Mouse (Mus musculus) MEL (cell line): Measurements from ENCODE around the gene Atg14. TPM values are rescaled to one million over a fixed set of nuclear protein-coding genes. Genes with fewer than 3 reads are reported as not detected.
A peak's percentile ranks its signal among the peaks of the same experiment; 100 is the strongest.

Source experiments
- DNase-seq: peaks from one replicate; pipeline ENCODE4 v3.0.0; 2011; ENCODE audit warnings: low read depth, low spot score
- H3K27ac ChIP-seq: 2 replicates; pipeline ENCODE4 v1.5.1; 2012; ENCODE audit warnings: low read depth, mild to moderate bottlenecking, control low read depth, low read length, moderate library complexity; ENCODE audit not compliant: control insufficient read depth
- H3K27me3 ChIP-seq, 2 experiments: fragments of 150-350 bp in 1 of 2; sonication (generic) in 1 of 2; 2 replicates each; pipeline ENCODE4 v1.6.1; 2012; ENCODE audit warnings: low read length in 2 of 2, mild to moderate bottlenecking in 2 of 2, improper control_type of control experiment in 1 of 2, moderate library complexity in 1 of 2; ENCODE audit not compliant: insufficient read depth in 2 of 2, control insufficient read depth in 1 of 2
- H3K36me3 ChIP-seq, 2 experiments: 2 replicates each; pipeline ENCODE4 v1.6.1; 2012 to 2014; ENCODE audit warnings: low read length in 2 of 2, improper control_type of control experiment in 1 of 2, inconsistent platforms in 1 of 2, mild to moderate bottlenecking in 1 of 2; ENCODE audit not compliant: insufficient read depth in 2 of 2, control insufficient read depth in 1 of 2
- H3K4me1 ChIP-seq, 2 experiments: fragments of 150-350 bp in 1 of 2; sonication (generic) in 1 of 2; 2 replicates each; pipeline ENCODE4 v1.6.1; 2012; ENCODE audit warnings: low read length in 2 of 2, improper control_type of control experiment in 1 of 2, mild to moderate bottlenecking in 1 of 2; ENCODE audit not compliant: insufficient read depth in 2 of 2, control insufficient read depth in 1 of 2
- H3K4me3 ChIP-seq, 2 experiments: fragments of 150-350 bp in 1 of 2; sonication (generic) in 1 of 2; 2 replicates each; pipeline ENCODE4 v1.5.1; 2012; ENCODE audit warnings: low read depth in 2 of 2, low read length in 2 of 2, mild to moderate bottlenecking in 2 of 2, moderate library complexity in 2 of 2, control low read depth in 1 of 2, improper control_type of control experiment in 1 of 2; ENCODE audit not compliant: control insufficient read depth in 1 of 2, insufficient read depth in 1 of 2
- H3K79me2 ChIP-seq: 2 replicates; pipeline ENCODE4 v1.6.1; 2012; ENCODE audit warnings: mild to moderate bottlenecking, low read length, moderate library complexity; ENCODE audit not compliant: control insufficient read depth, poor library complexity, insufficient read depth
- H3K9ac ChIP-seq: 2 replicates; pipeline ENCODE4 v1.6.1; 2012; ENCODE audit warnings: low read depth, mild to moderate bottlenecking, control low read depth, low read length, moderate library complexity; ENCODE audit not compliant: control insufficient read depth, poor library complexity, severe bottlenecking
- H3K9me3 ChIP-seq: fragments of 150-350 bp; sonication (generic); replicated peaks from 2 replicates; pipeline ENCODE4 v1.6.1; 2012; ENCODE audit warnings: mild to moderate bottlenecking, low read length, improper control_type of control experiment, moderate library complexity; ENCODE audit not compliant: insufficient read depth
- BHLHE40 ChIP-seq: IDR thresholded peaks from 2 replicates; pipeline ENCODE4 v1.6.1; 2012; ENCODE audit warnings: low read depth, mild to moderate bottlenecking, inconsistent platforms, low read length, improper control_type of control experiment, borderline replicate concordance
- CHD1 ChIP-seq: IDR thresholded peaks from 2 replicates; pipeline ENCODE4 v1.6.1; 2012; ENCODE audit warnings: low read depth, mild to moderate bottlenecking, inconsistent platforms, low read length, improper control_type of control experiment
- CHD2 ChIP-seq: IDR thresholded peaks from 2 replicates; pipeline ENCODE4 v1.6.1; 2011; ENCODE audit warnings: low read length, improper control_type of control experiment
- CTCF ChIP-seq, 3 experiments: IDR thresholded peaks in 2 of 3; conservative IDR thresholded peaks in 1 of 3; 2 replicates each; pipeline ENCODE4 v1.5.1; 2011 to 2012; ENCODE audit warnings: low read length in 3 of 3, low read depth in 2 of 3, mild to moderate bottlenecking in 2 of 3, improper control_type of control experiment in 1 of 3, inconsistent platforms in 1 of 3, mixed read lengths in 1 of 3, moderate library complexity in 1 of 3; ENCODE audit not compliant: control insufficient read depth in 1 of 3, insufficient read depth in 1 of 3, poor library complexity in 1 of 3, severe bottlenecking in 1 of 3
- ELF1 ChIP-seq: IDR thresholded peaks from 2 replicates; pipeline ENCODE4 v1.6.1; 2014; ENCODE audit warnings: low read depth, mild to moderate bottlenecking, inconsistent platforms, low read length, improper control_type of control experiment, moderate library complexity
- EP300 ChIP-seq, 2 experiments: IDR thresholded peaks; 2 replicates each; pipeline ENCODE4 v1.6.1; 2011; ENCODE audit warnings: improper control_type of control experiment in 2 of 2, low read length in 2 of 2, low read depth in 1 of 2, mild to moderate bottlenecking in 1 of 2
- ETS1 ChIP-seq: IDR thresholded peaks from 2 replicates; pipeline ENCODE4 v1.6.1; 2012; ENCODE audit warnings: low read depth, mild to moderate bottlenecking, inconsistent platforms, low read length, improper control_type of control experiment, moderate library complexity
- GABPA ChIP-seq: IDR thresholded peaks from 2 replicates; pipeline ENCODE4 v1.6.1; 2012; ENCODE audit warnings: low read depth, mild to moderate bottlenecking, inconsistent platforms, low read length, improper control_type of control experiment, moderate library complexity
- JUND ChIP-seq: IDR thresholded peaks from 2 replicates; pipeline ENCODE4 v1.6.1; 2011; ENCODE audit warnings: low read depth, mild to moderate bottlenecking, improper control_type of control experiment, low read length
- KAT2A ChIP-seq: conservative IDR thresholded peaks from 2 replicates; pipeline ENCODE4 v1.6.1; 2012; ENCODE audit warnings: low read depth, low read length, improper control_type of control experiment, inconsistent platforms
- MAFK ChIP-seq: IDR thresholded peaks from 2 replicates; pipeline ENCODE4 v1.6.1; 2011; ENCODE audit warnings: low read depth, mild to moderate bottlenecking, low read length, improper control_type of control experiment, borderline replicate concordance
- MAX ChIP-seq: IDR thresholded peaks from 2 replicates; pipeline ENCODE4 v1.6.1; 2011; ENCODE audit warnings: low read length, improper control_type of control experiment
- MYB ChIP-seq: IDR thresholded peaks from 2 replicates; pipeline ENCODE4 v1.6.1; 2011; ENCODE audit warnings: mild to moderate bottlenecking, low read depth, low read length, improper control_type of control experiment
- MYC ChIP-seq: IDR thresholded peaks from 2 replicates; pipeline ENCODE4 v1.6.1; 2011; ENCODE audit warnings: low read depth, mild to moderate bottlenecking, low read length, improper control_type of control experiment, moderate library complexity
- NRF1 ChIP-seq: IDR thresholded peaks from 2 replicates; pipeline ENCODE4 v1.6.1; 2014; ENCODE audit warnings: low read depth, mild to moderate bottlenecking, inconsistent platforms, low read length, improper control_type of control experiment, moderate library complexity; ENCODE audit not compliant: poor library complexity, insufficient read depth, severe bottlenecking
- POLR2AphosphoS5 ChIP-seq: IDR thresholded peaks from 2 replicates; pipeline ENCODE4 v1.6.1; 2012; ENCODE audit warnings: low read depth, borderline replicate concordance, mild to moderate bottlenecking, inconsistent platforms, low read length, moderate library complexity, mixed read lengths
- RAD21 ChIP-seq: IDR thresholded peaks from 2 replicates; pipeline ENCODE4 v1.6.1; 2011; ENCODE audit warnings: mild to moderate bottlenecking, low read depth, low read length, improper control_type of control experiment
- RCOR1 ChIP-seq: IDR thresholded peaks from 2 replicates; pipeline ENCODE4 v1.6.1; 2012; ENCODE audit warnings: low read depth, mild to moderate bottlenecking, inconsistent platforms, low read length, improper control_type of control experiment
- SIN3A ChIP-seq: IDR thresholded peaks from 2 replicates; pipeline ENCODE4 v1.6.1; 2012; ENCODE audit warnings: low read length, improper control_type of control experiment, inconsistent platforms
- SMC3 ChIP-seq: IDR thresholded peaks from 2 replicates; pipeline ENCODE4 v1.6.1; 2011; ENCODE audit warnings: low read depth, low read length, improper control_type of control experiment
- TAL1 ChIP-seq: IDR thresholded peaks from 2 replicates; pipeline ENCODE4 v1.6.1; 2012; ENCODE audit warnings: mild to moderate bottlenecking, inconsistent platforms, low read length, moderate library complexity, mixed read lengths
- TCF12 ChIP-seq: IDR thresholded peaks from 2 replicates; pipeline ENCODE4 v1.6.1; 2014; ENCODE audit warnings: low read depth, mild to moderate bottlenecking, inconsistent platforms, low read length, improper control_type of control experiment, moderate library complexity
- UBTF ChIP-seq: IDR thresholded peaks from 2 replicates; pipeline ENCODE4 v1.6.1; 2012; ENCODE audit warnings: low read depth, mild to moderate bottlenecking, inconsistent platforms, low read length, improper control_type of control experiment, moderate library complexity, borderline replicate concordance; ENCODE audit not compliant: insufficient read depth
- USF1 ChIP-seq: IDR thresholded peaks from 2 replicates; pipeline ENCODE4 v1.6.1; 2014; ENCODE audit warnings: low read depth, mild to moderate bottlenecking, inconsistent platforms, low read length, improper control_type of control experiment, moderate library complexity
- USF2 ChIP-seq, 2 experiments: IDR thresholded peaks; 2 replicates each; pipeline ENCODE4 v1.6.1; 2011 to 2012; ENCODE audit warnings: improper control_type of control experiment in 2 of 2, low read length in 2 of 2, borderline replicate concordance in 1 of 2, inconsistent platforms in 1 of 2, low read depth in 1 of 2, mild to moderate bottlenecking in 1 of 2; ENCODE audit not compliant: insufficient read depth in 1 of 2
- ZC3H11A ChIP-seq: IDR thresholded peaks from 2 replicates; pipeline ENCODE4 v1.6.1; 2012; ENCODE audit warnings: low read depth, mild to moderate bottlenecking, inconsistent platforms, low read length, improper control_type of control experiment
- ZKSCAN1 ChIP-seq: IDR thresholded peaks from 2 replicates; pipeline ENCODE4 v1.6.1; 2012; ENCODE audit warnings: low read depth, mild to moderate bottlenecking, inconsistent platforms, low read length, improper control_type of control experiment, moderate library complexity
- ZNF384 ChIP-seq: IDR thresholded peaks from 2 replicates; pipeline ENCODE4 v1.6.1; 2012; ENCODE audit warnings: low read depth, mild to moderate bottlenecking, inconsistent platforms, low read length, improper control_type of control experiment
- polyA plus RNA-seq, 2 experiments: library from polyadenylated mRNA; stranded (reverse) in 1 of 2; unstranded in 1 of 2; fragments of >175 nt in 1 of 2; fragments of >200 nt in 1 of 2; gene quantifications; 2 replicates each; pipeline versions ENCODE4 v1.2.1 to v1.2.4; 2012; ENCODE audit warnings: low replicate concordance in 2 of 2, low read depth in 1 of 2; ENCODE audit not compliant: insufficient read length in 2 of 2, insufficient read depth in 1 of 2, missing spikeins in 1 of 2
- total RNA-seq: library from RNA; depleted of rRNA; stranded (reverse); fragments of 300-350 nt; gene quantifications from 2 replicates; pipeline ENCODE4 v1.2.3, GENCODE M21; 2012

The Atg14 gene
- total and polyA plus RNA-seq, 3 experiments, result 3.1 to 5.7 TPM; not detected in 1

DNA sequence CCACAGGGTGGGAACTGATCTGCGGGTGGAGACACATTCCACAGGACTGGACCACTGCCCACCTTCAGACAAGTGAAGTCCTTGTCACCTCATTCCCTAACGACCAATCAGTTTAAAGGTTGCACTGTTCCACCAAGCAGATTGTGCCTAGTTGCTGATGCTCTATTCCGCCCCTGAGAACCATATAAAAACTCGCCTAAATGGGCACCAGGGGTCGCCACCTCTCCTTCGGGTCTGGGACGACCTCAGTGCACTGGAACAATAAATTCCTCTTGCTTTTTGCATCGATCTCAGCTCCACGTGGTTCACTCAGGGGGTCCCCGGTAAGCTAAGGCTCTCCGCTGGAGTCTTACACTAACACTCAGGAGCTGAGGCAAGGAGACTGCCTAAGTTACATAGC is 4.3 kb upstream of the Atg14 start:
- TF ChIP-seq SMC3 (peak; percentile 65), RAD21 (peak; percentile 49), ZC3H11A (0 out of 2 replicates have a peak, but pooled peaks have one; percentile 28), CTCF (IDR thresholded peaks at IDR 0.05 in 2 of 3, conservative IDR thresholded peaks at IDR 0.05 in 1 of 3; ENCODE audit: control insufficient read depth in 1 of 3, insufficient read depth in 1 of 3, low read depth in 2 of 3, low read length in 3 of 3, poor library complexity in 1 of 3, severe bottlenecking in 1 of 3) (peak in 2 of 3 experiments; percentile 51 to 63; a peak in 5 of 6 replicates), KAT2A (no peak), UBTF (no peak), USF1 (no peak)
- H3K27ac ChIP-seq, result no peak overlapping the region
- H3K27me3 ChIP-seq, result no peaks in the 10 kb centered on the region; a peak in 1 of 4 replicates
- no peaks in the 10 kb centered on the region for H3K36me3 ChIP-seq
- no peak overlapping the region for H3K9ac ChIP-seq
- no peaks in the 10 kb centered on the region for H3K79me2 ChIP-seq
- no peak overlapping the region for H3K4me3 ChIP-seq
- H3K4me1 ChIP-seq, result no peaks in the 10 kb centered on the region
- H3K9me3 ChIP-seq, result no peaks in the 10 kb centered on the region
- peak; percentile 59 for DNase-seq

DNA sequence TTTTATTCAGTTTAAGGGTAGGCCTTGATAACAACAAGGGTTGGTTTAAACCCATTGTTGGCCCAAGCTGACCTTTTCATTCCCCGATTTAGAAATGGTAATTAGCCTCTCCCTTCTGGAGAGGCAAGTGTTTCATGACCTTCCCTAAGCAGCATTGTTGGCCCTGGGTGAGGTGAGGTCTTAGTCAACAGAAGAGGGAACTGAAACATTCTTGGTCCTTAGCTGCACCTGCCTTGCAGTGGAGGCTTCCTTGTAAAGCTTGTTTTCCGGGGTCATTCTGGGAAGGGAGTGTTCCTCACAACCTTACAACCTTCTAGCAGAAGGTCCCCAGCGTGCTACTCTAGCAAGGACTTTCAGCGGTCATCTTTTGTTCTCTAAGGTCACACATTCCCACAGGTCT is 2.3 kb upstream of the Atg14 start:
- H3K9me3 ChIP-seq, result no peaks in the 10 kb centered on the region
- DNase-seq, result no peak

DNA sequence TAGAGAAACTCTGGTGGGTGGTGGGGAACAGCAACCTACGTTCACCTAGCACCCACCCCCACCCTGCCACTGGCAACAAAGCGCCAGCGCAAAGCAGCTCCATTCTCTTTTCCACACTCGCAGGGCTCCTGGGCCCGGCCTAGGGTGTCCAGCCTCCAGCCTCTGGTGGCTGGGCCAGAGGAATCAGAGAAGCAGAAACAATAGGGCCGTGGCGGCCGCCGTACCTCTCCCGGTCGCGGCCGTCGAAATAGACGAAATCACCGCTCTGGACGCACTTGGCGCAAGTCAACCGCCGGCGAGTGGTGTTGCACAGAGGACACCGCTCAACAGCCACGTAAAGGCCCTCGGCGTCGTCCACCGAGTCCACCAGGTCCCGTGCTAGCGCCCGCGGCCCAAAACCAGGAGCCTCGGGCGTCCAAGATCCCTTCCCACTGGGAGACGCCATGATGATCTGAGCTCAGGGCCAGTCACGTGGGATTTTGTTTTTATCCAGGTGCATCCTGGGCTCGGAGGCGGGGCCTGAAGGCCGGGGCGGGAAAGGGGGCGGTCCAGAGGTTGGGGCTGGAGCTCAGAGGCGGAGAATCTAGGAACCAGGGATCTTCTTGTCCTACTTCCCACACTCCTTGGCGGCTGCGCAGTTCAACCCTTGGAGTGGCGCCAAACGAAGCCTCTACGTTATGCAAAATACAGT is 2.3 kb downstream of the Atg14 start:
- Histone ChIP-seq H3K36me3 (peaks cover 0 to 6% of the 10 kb centered on the region in 2 experiments; a peak in 2 of 4 replicates), H3K27me3 (no peaks in the 10 kb centered on the region; a peak in 1 of 4 replicates), H3K9me3 (no peaks in the 10 kb centered on the region), H3K9ac (peak overlapping the region; percentile 86), H3K4me1 (peaks cover 0 to 5% of the 10 kb centered on the region in 2 experiments; a peak in 1 of 4 replicates), H3K27ac (peak overlapping the region; percentile 56; the same call in 1 of the 2 replicates), H3K4me3 (peak overlapping the region; percentile 93 to 97), H3K79me2 (peaks cover 5% of the 10 kb centered on the region; the same call in 1 of the 2 replicates)
- peak; percentile 98 for DNase-seq
- TF ChIP-seq EP300 (IDR thresholded peaks at IDR 0.05; ENCODE audit: low read depth in 1 of 2, low read length in 2 of 2) (no peak), MYC (no peak), ZNF384 (no peak), RAD21 (no peak), JUND (no peak), USF2 (IDR thresholded peaks at IDR 0.05; ENCODE audit: borderline replicate concordance in 1 of 2, insufficient read depth in 1 of 2, low read depth in 1 of 2, low read length in 2 of 2) (peak; percentile 20 to 83; a peak in 3 of 4 replicates), POLR2AphosphoS5 (no peak), TAL1 (no peak), ZKSCAN1 (no peak), CHD1 (no peak), MAFK (no peak), CTCF (IDR thresholded peaks at IDR 0.05 in 2 of 3, conservative IDR thresholded peaks at IDR 0.05 in 1 of 3; ENCODE audit: control insufficient read depth in 1 of 3, insufficient read depth in 1 of 3, low read depth in 2 of 3, low read length in 3 of 3, poor library complexity in 1 of 3, severe bottlenecking in 1 of 3) (no peak), MAX (peak; percentile 89)

More for the DNA sequence above, 2.3 kb upstream of the Atg14 start:
- peaks cover 3% of the 10 kb centered on the region; the same call in 1 of the 2 replicates for H3K79me2 ChIP-seq
- peaks cover 0 to 3% of the 10 kb centered on the region in 2 experiments; a peak in 2 of 4 replicates for H3K36me3 ChIP-seq
- TF ChIP-seq MAX, result no peak
- TF ChIP-seq GABPA, result no peak
- no peak for TF ChIP-seq USF1
- TF ChIP-seq TCF12, result no peak
- no peak for TF ChIP-seq KAT2A
- no peak for TF ChIP-seq NRF1
- TF ChIP-seq MAFK, result no peak
- no peak for TF ChIP-seq ELF1
- TF ChIP-seq RCOR1, result no peak
- no peak for TF ChIP-seq EP300 (IDR thresholded peaks at IDR 0.05; ENCODE audit: low read depth in 1 of 2, low read length in 2 of 2)
- no peak for TF ChIP-seq CHD2
- no peak for TF ChIP-seq ETS1
- no peak for TF ChIP-seq BHLHE40
- no peak for TF ChIP-seq SIN3A
- no peak for TF ChIP-seq MYB
- no peak overlapping the region for H3K27ac ChIP-seq
- H3K4me1 ChIP-seq, result peaks cover 0 to 3% of the 10 kb centered on the region in 2 experiments; a peak in 1 of 4 replicates
- H3K9ac ChIP-seq, result no peak overlapping the region
- H3K27me3 ChIP-seq, result no peaks in the 10 kb centered on the region; a peak in 1 of 4 replicates
- no peak overlapping the region for H3K4me3 ChIP-seq
